Mouse (Mus musculus): ENCODE results near the gene Cyp2w1. TPM values are rescaled to one million over a fixed set of nuclear protein-coding genes. Genes with fewer than 3 reads are reported as not detected.

Cyp2w1 gene
- not detected for polyA plus RNA-seq (2014; fragmentation: Illumina TruSeq; extraction: RNeasy Lipid Tissue Mini Kit (QIAGEN cat#74804); ENCODE audit: insufficient read depth, low read depth, low replicate concordance)

GRCm38 (mm10) chr5:139352317-139352716 is at the start of gene Cyp2w1:
Gene Cyp2w1, plus strand, starts transcription at chr5:139352617.

GRCm38 (mm10) chr5:139325395-139325966 is 26.9 kb upstream of the Cyp2w1 start, which contains the start of gene Adap1:
Gene Adap1, minus strand, starts transcription at chr5:139325622.

GRCm38 (mm10) chr5:139351134-139351533 is 1.3 kb upstream of the Cyp2w1 start, which contains the start of gene Cox19:
Gene Cox19, minus strand, starts transcription at chr5:139351418.

GRCm38 (mm10) chr5:139377468-139378270 is 25.3 kb downstream of the Cyp2w1 start, which contains the start of gene Gpr146:
Gene Gpr146, plus strand, starts transcription at chr5:139377697.

GRCm38 (mm10) chr5:139404801-139405401 is 52.5 kb downstream of the Cyp2w1 start, which contains the start of gene C130050O18Rik:
Gene C130050O18Rik, plus strand, starts transcription at chr5:139405280.

Other genes starting within 250 kb of the Cyp2w1 start
- gene Prkar1b, start 202.6 kb upstream of the Cyp2w1 start, polyA plus RNA-seq (2014; fragmentation: Illumina TruSeq; extraction: RNeasy Lipid Tissue Mini Kit (QIAGEN cat#74804); ENCODE audit: insufficient read depth, low read depth, low replicate concordance), result 11.8 TPM
- 5.2 TPM for gene Dnaaf5, start 202.4 kb upstream of the Cyp2w1 start, polyA plus RNA-seq (2014; fragmentation: Illumina TruSeq; extraction: RNeasy Lipid Tissue Mini Kit (QIAGEN cat#74804); ENCODE audit: insufficient read depth, low read depth, low replicate concordance)
- gene Sun1, start 152.0 kb upstream of the Cyp2w1 start, polyA plus RNA-seq (2014; fragmentation: Illumina TruSeq; extraction: RNeasy Lipid Tissue Mini Kit (QIAGEN cat#74804); ENCODE audit: insufficient read depth, low read depth, low replicate concordance), result 32.3 TPM
- gene Get4, start 100.3 kb upstream of the Cyp2w1 start, polyA plus RNA-seq (2014; fragmentation: Illumina TruSeq; extraction: RNeasy Lipid Tissue Mini Kit (QIAGEN cat#74804); ENCODE audit: insufficient read depth, low read depth, low replicate concordance), result 60.2 TPM
- 6.6 TPM for gene Adap1, start 27.0 kb upstream of the Cyp2w1 start, polyA plus RNA-seq (2014; fragmentation: Illumina TruSeq; extraction: RNeasy Lipid Tissue Mini Kit (QIAGEN cat#74804); ENCODE audit: insufficient read depth, low read depth, low replicate concordance)
- 42.2 TPM for gene Cox19, start 1.2 kb upstream of the Cyp2w1 start, polyA plus RNA-seq (2014; fragmentation: Illumina TruSeq; extraction: RNeasy Lipid Tissue Mini Kit (QIAGEN cat#74804); ENCODE audit: insufficient read depth, low read depth, low replicate concordance)
- gene Gpr146, start 25.1 kb downstream of the Cyp2w1 start, polyA plus RNA-seq (2014; fragmentation: Illumina TruSeq; extraction: RNeasy Lipid Tissue Mini Kit (QIAGEN cat#74804); ENCODE audit: insufficient read depth, low read depth, low replicate concordance), result 29.3 TPM
- 2.5 TPM for gene C130050O18Rik, start 52.7 kb downstream of the Cyp2w1 start, polyA plus RNA-seq (2014; fragmentation: Illumina TruSeq; extraction: RNeasy Lipid Tissue Mini Kit (QIAGEN cat#74804); ENCODE audit: insufficient read depth, low read depth, low replicate concordance)
- gene Gper1, start 70.5 kb downstream of the Cyp2w1 start, polyA plus RNA-seq (2014; fragmentation: Illumina TruSeq; extraction: RNeasy Lipid Tissue Mini Kit (QIAGEN cat#74804); ENCODE audit: insufficient read depth, low read depth, low replicate concordance), result 0.72 TPM
- 12.2 TPM for gene 3110082I17Rik, start 107.9 kb downstream of the Cyp2w1 start, polyA plus RNA-seq (2014; fragmentation: Illumina TruSeq; extraction: RNeasy Lipid Tissue Mini Kit (QIAGEN cat#74804); ENCODE audit: insufficient read depth, low read depth, low replicate concordance)
- gene Zfand2a, start 131.9 kb downstream of the Cyp2w1 start, polyA plus RNA-seq (2014; fragmentation: Illumina TruSeq; extraction: RNeasy Lipid Tissue Mini Kit (QIAGEN cat#74804); ENCODE audit: insufficient read depth, low read depth, low replicate concordance), result 13.8 TPM
- gene Uncx, start 190.9 kb downstream of the Cyp2w1 start, polyA plus RNA-seq (2014; fragmentation: Illumina TruSeq; extraction: RNeasy Lipid Tissue Mini Kit (QIAGEN cat#74804); ENCODE audit: insufficient read depth, low read depth, low replicate concordance), result not detected